ENCODE assay signal across 22 mouse cellular contexts in the genomic region with DNA sequence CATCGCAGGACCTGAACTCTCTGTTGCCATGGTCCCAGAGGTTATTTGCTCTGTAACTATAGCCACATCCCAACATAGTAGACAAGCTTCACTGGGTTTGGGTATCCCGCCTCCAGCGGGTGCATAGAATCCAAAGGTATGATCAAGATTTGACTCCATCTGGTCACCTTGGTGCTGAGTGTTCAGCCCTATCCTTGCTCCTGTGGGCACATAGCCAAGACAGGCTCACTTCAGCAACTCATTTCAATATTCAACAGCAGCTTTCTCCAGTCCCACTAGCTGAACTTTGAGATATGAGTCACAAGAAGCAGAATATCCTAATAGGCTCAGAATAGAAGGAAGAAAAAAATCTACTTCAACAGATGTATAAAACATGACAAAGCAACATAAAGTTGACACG. TPM values are rescaled to one million over a fixed set of nuclear protein-coding genes. Genes with fewer than 3 reads are reported as not detected.
DNase-seq lines count a peak whose midpoint lies in the region; ATAC-seq and TF ChIP-seq lines count a peak whose summit lies in the region.
"Had no signal": no experiment of that assay in that cellular context is flagged by ENCODE, and none has a peak within 500 bp of the region (broad histone marks: within the 10 kb centered on the region; RNA-seq: fewer than 3 reads in every experiment).

No protein-coding gene starts in this region.

- H3K9me3 ChIP-seq in kidney, embryonic 15.5 days (replicated peaks), result no peaks in the 10 kb centered on the region
- no peaks in the 10 kb centered on the region for H3K9me3 ChIP-seq in intestine, postnatal 0 days (ENCODE audit: control insufficient read depth)
- H3K9me3 ChIP-seq: embryonic facial prominence, embryonic 12.5 days; heart, embryonic 15.5 days; hindbrain, embryonic 15.5 days had no signal

- WGBS in kidney, embryonic 15.5 days, result 78% methylated on average over 4 of the region's 4 CpGs
- 78% methylated on average over 4 of the region's 4 CpGs for WGBS in intestine, postnatal 0 days
- WGBS in heart, adult 2 months, result 92% methylated on average over 4 of the region's 4 CpGs

- no peak overlapping the region for H3K4me2 ChIP-seq in kidney, embryonic 15.5 days
- H3K4me2 ChIP-seq in intestine, postnatal 0 days (replicated peaks; ENCODE audit: low read depth), result no peak overlapping the region
- H3K4me2 ChIP-seq: embryonic facial prominence, embryonic 12.5 days; heart, embryonic 11.5 days; heart, embryonic 15.5 days; hindbrain, embryonic 15.5 days had no signal

- TF ChIP-seq EP300 in heart, adult 2 months (IDR thresholded peaks at IDR 0.05; ENCODE audit: insufficient read depth, low read depth, low read length), result no peak

- no peaks in the 10 kb centered on the region for H3K4me1 ChIP-seq in kidney, embryonic 15.5 days
- no peaks in the 10 kb centered on the region for H3K4me1 ChIP-seq in intestine, postnatal 0 days (replicated peaks; ENCODE audit: control insufficient read depth, insufficient read depth, low read length)
- no peaks in the 10 kb centered on the region for H3K4me1 ChIP-seq in heart, adult 2 months (ENCODE audit: control insufficient read depth, insufficient read depth, low read length)
- H3K4me1 ChIP-seq: embryonic facial prominence, embryonic 12.5 days; heart, embryonic 15.5 days; hindbrain, embryonic 15.5 days had no signal

- TF ChIP-seq POLR2A in heart, adult 2 months (IDR thresholded peaks at IDR 0.05; ENCODE audit: insufficient read depth, low read depth, low read length), result no peak

- TF ChIP-seq CTCF in intestine, postnatal 0 days (IDR thresholded peaks at IDR 0.05; ENCODE audit: low read depth), result no peak
- TF ChIP-seq CTCF in heart, adult 2 months (IDR thresholded peaks at IDR 0.05), result no peak

- no peak overlapping the region for H3K4me3 ChIP-seq in kidney, embryonic 15.5 days (replicated peaks)
- no peak overlapping the region for H3K4me3 ChIP-seq in intestine, postnatal 0 days (ENCODE audit: low read depth, low read length)
- no peak overlapping the region for H3K4me3 ChIP-seq in heart, adult 2 months
- H3K4me3 ChIP-seq: embryonic facial prominence, embryonic 12.5 days; heart, embryonic 15.5 days; hindbrain, embryonic 15.5 days had no signal

- H3K79me2 ChIP-seq in heart, adult 2 months (replicated peaks; ENCODE audit: control insufficient read depth, insufficient read depth, low read length), result no peaks in the 10 kb centered on the region

- no peaks in the 10 kb centered on the region for H3K27me3 ChIP-seq in kidney, embryonic 15.5 days
- no peaks in the 10 kb centered on the region for H3K27me3 ChIP-seq in intestine, postnatal 0 days (replicated peaks; ENCODE audit: control insufficient read depth, insufficient read depth, low read length)
- H3K27me3 ChIP-seq in heart, adult 2 months (ENCODE audit: control insufficient read depth, insufficient read depth, low read length), result no peaks in the 10 kb centered on the region
- H3K27me3 ChIP-seq: embryonic facial prominence, embryonic 12.5 days; heart, embryonic 15.5 days; hindbrain, embryonic 15.5 days; Patski had no signal

- intact Hi-C loops in heart, adult 2 months (cut with DNase I), result no loop called here

- DNase-seq in kidney, adult 18-20 months, result peak; percentile 5
- peak; percentile 9 for DNase-seq in brain, adult 2 months (ENCODE audit: low read depth, low spot score)
- DNase-seq in kidney, postnatal 25 days, result peak; percentile 30 to 45
- DNase-seq in heart, adult 2 months, result no peak
- DNase-seq in T-cell, adult 2 months (ENCODE audit: low spot score), result no peak
- DNase-seq in Muller cell, postnatal 12 days (ENCODE audit: inconsistent ontology term), result no peak
- DNase-seq: adrenal gland, adult 2 months; adrenal gland, postnatal 25 days; cerebellum, adult 11 months; cerebellum, adult 9-10 months; cerebellum, postnatal 25 days; gastrocnemius, postnatal 10 days; heart, adult 18-20 months; heart, postnatal 14 days had no signal

- no peak overlapping the region for H3K27ac ChIP-seq in kidney, embryonic 15.5 days
- no peak overlapping the region for H3K27ac ChIP-seq in intestine, postnatal 0 days (ENCODE audit: low read depth, low read length)
- no peak overlapping the region for H3K27ac ChIP-seq in heart, adult 2 months
- H3K27ac ChIP-seq: embryonic facial prominence, embryonic 12.5 days; heart, embryonic 15.5 days; hindbrain, embryonic 15.5 days had no signal

- ATAC-seq in kidney, embryonic 15.5 days (replicated peaks; ENCODE audit: low FRiP score), result no peak
- peak; percentile 67 for ATAC-seq in intestine, postnatal 0 days
- ATAC-seq: forebrain, embryonic 16.5 days; Patski had no signal

- H3K9ac ChIP-seq in kidney, embryonic 15.5 days, result no peak overlapping the region
- no peak overlapping the region for H3K9ac ChIP-seq in intestine, postnatal 0 days (ENCODE audit: low read depth, low read length)
- no peak overlapping the region for H3K9ac ChIP-seq in heart, adult 2 months (ENCODE audit: low read depth, low read length)
- H3K9ac ChIP-seq: embryonic facial prominence, embryonic 12.5 days; heart, embryonic 15.5 days; hindbrain, embryonic 15.5 days had no signal

- no peaks in the 10 kb centered on the region for H3K36me3 ChIP-seq in kidney, embryonic 15.5 days
- H3K36me3 ChIP-seq in intestine, postnatal 0 days (ENCODE audit: control insufficient read depth, insufficient read depth), result no peaks in the 10 kb centered on the region
- no peaks in the 10 kb centered on the region for H3K36me3 ChIP-seq in heart, adult 2 months (ENCODE audit: control insufficient read depth, insufficient read depth, low read length)
- H3K36me3 ChIP-seq: embryonic facial prominence, embryonic 12.5 days; heart, embryonic 15.5 days; hindbrain, embryonic 15.5 days had no signal

RNA-seq across cellular contexts. Expression of a gene that starts 26.0 kb away (rescaled TPM):
- polyA plus RNA-seq in kidney, embryonic 15.5 days (2015; fragmentation: Nextera tagmentation; extraction: Ambion mirVana), result 2.4 and 2.6 TPM in 2 replicates
- 0.50 and 0.75 TPM in 2 replicates for polyA plus RNA-seq in intestine, postnatal 0 days (2015; fragmentation: Nextera tagmentation; extraction: Ambion mirVana)
- under 1 TPM; 0.59 to 0.65 TPM for total RNA-seq in heart, adult 2 months (2021)
- polyA plus RNA-seq in heart, adult 2 months (2012; rRNA removed), result 0.12 and 0.23 TPM in 2 replicates
- polyA plus RNA-seq: adrenal gland, adult 2 months had no signal

RNA-seq across cellular contexts. Expression of a gene that starts 26.1 kb away (rescaled TPM):
- 22.6 and 26.4 TPM in 2 replicates for polyA plus RNA-seq in kidney, embryonic 15.5 days (2015; fragmentation: Nextera tagmentation; extraction: Ambion mirVana)
- 23.8 and 26.0 TPM in 2 replicates for polyA plus RNA-seq in intestine, postnatal 0 days (2015; fragmentation: Nextera tagmentation; extraction: Ambion mirVana)
- 10 to 100 TPM; 25.3 to 26.8 TPM for total RNA-seq in heart, adult 2 months (2021)
- polyA plus RNA-seq in heart, adult 2 months (2012; rRNA removed), result 14.5 and 18.2 TPM in 2 replicates

RNA-seq across cellular contexts. Expression of a gene that starts 41.0 kb away (rescaled TPM):
- 145 and 160 TPM in 2 replicates for polyA plus RNA-seq in kidney, embryonic 15.5 days (2015; fragmentation: Nextera tagmentation; extraction: Ambion mirVana)
- polyA plus RNA-seq in intestine, postnatal 0 days (2015; fragmentation: Nextera tagmentation; extraction: Ambion mirVana), result 104 and 116 TPM in 2 replicates
- 10 to 100 TPM; 35.5 to 36.2 TPM for total RNA-seq in heart, adult 2 months (2021)
- 1.7 and 4.4 TPM in 2 replicates for polyA plus RNA-seq in heart, adult 2 months (2012; rRNA removed)

RNA-seq across cellular contexts. Expression of a gene that starts 50.0 kb away (rescaled TPM):
- 11.8 and 13.7 TPM in 2 replicates for polyA plus RNA-seq in kidney, embryonic 15.5 days (2015; fragmentation: Nextera tagmentation; extraction: Ambion mirVana)
- polyA plus RNA-seq in intestine, postnatal 0 days (2015; fragmentation: Nextera tagmentation; extraction: Ambion mirVana), result 3.7 and 3.8 TPM in 2 replicates
- 10 to 100 TPM; 27.1 to 33.1 TPM for total RNA-seq in heart, adult 2 months (2021)
- polyA plus RNA-seq in heart, adult 2 months (2012; rRNA removed), result 8.8 and 17.2 TPM in 2 replicates

RNA-seq across cellular contexts. Expression of a gene that starts 58.4 kb away (rescaled TPM):
- 28.8 and 32.2 TPM in 2 replicates for polyA plus RNA-seq in kidney, embryonic 15.5 days (2015; fragmentation: Nextera tagmentation; extraction: Ambion mirVana)
- polyA plus RNA-seq in intestine, postnatal 0 days (2015; fragmentation: Nextera tagmentation; extraction: Ambion mirVana), result 17.3 and 21.3 TPM in 2 replicates
- total RNA-seq in heart, adult 2 months (2021), result 10 to 100 TPM; 31.8 to 32.3 TPM
- polyA plus RNA-seq in heart, adult 2 months (2012; rRNA removed), result 10.3 and 24.2 TPM in 2 replicates

Comparison
In these comparisons a context has a peak if more than half of its experiments do, and no peak if none do; other contexts are left out.
1. DNase-seq: peak in kidney, adult 18-20 months (single experiment), brain, adult 2 months (single experiment) and kidney, postnatal 25 days (2 of 2); none in heart, adult 2 months (0 of 2), T-cell, adult 2 months (single experiment) and Muller cell, postnatal 12 days (single experiment).
2. RNA of a gene that starts 41.0 kb away (polyA plus RNA-seq): 145 to 160 TPM in kidney, embryonic 15.5 days and 104 to 116 TPM in intestine, postnatal 0 days; 1.7 to 4.4 TPM in heart, adult 2 months; every median in the first group is over 10 times any median in the second.